Mouse (Mus musculus) thymus, postnatal 36 days (tissue): ENCODE measurements around the gene Plekha5.

Experiments used
- DNase-seq, 2 experiments: peaks; one replicate each; pipeline ENCODE4 v3.0.0; 2022; ENCODE audit warnings: mixed read lengths in 2 of 2

The Plekha5 gene

GRCm38 (mm10) chr6:140423846-140424200 lies at the start of gene Plekha5:
Plekha5 (plus strand) TSS chr6:140424054.
- peak; percentile 68 to 71 for DNase-seq

GRCm38 (mm10) chr6:140375671-140376070 lies 48.2 kb upstream of the Plekha5 start:
- no peak for DNase-seq

DNA sequence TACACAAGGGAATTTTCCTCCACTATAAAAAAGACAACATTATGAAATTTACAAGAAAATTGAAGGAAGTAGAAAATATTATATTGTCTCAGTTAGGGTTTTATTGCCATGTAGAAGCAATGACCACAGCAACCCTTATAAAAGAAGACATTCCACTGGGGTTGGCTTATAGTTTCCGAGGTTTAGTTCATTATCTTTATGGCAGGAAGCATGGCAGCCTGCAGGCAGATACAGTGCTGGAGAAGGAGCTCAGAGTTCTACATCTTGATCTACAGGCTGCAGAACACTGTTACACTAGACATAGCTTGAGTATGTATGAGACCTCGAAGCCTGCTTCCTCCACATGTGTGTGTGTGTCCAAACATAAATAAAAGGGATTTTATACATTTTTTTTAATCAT lies 43.3 kb upstream of the Plekha5 start:
- DNase-seq, result no peak

GRCm38 (mm10) chr6:140381162-140381561 lies 42.7 kb upstream of the Plekha5 start:
- no peak for DNase-seq

DNA sequence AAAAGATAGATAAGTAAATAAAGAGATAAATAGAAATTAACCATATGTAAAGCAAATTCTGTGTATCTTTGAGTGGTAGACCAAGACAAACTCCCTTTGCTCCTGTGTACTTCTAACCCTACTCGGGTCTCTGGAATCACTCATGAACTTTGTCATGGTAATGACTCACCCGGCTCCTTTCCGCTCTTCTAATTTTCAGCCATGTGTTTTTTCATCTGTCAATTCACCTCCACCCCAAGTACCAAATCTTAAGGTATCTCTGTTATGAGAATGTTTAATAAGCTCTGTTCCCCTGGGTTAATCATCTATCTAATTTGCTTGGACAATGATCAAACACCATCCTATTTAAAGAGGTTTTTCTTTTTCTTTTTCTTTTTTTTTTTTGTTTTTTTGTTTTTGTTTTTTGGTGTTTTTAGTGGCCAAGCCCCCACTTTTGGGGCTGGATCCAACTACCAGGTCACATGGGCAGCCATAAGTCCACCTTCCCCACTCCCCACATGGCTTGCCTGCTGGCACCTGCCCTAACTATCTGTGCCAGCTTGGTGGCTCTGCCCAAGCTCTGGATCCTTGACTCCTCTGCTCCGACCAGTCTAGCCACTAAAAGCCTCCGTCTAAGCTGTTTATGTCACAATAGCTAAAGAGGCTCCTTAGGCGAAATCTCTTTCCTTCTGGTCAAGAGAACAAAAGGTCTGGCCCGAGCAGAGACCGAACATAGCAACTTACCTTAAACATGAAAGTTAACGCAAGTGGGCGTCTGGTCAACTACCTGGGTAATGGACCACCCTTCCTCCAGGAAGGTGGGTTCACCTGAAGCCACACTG lies 40.1 kb upstream of the Plekha5 start:
- DNase-seq, result no peak

DNA sequence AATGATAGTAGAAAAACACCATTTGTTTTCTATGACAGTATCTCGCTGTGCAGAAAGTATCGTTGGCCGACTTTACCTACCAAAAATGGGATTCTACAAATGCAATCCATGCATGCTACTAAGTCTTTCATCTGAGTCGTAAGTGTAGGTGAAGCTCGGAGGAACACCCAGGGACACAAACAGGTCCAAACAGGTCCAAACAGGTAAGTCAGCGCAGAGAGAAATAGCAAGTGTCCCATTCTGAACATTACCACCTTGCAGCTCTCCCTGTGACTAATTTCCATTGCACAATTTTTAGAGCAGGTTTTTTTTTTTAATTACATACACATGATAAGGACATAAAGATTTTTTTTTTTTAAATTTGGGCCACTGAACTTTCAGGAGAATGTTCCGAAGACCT lies 27.2 kb upstream of the Plekha5 start:
- DNase-seq, result no peak

DNA sequence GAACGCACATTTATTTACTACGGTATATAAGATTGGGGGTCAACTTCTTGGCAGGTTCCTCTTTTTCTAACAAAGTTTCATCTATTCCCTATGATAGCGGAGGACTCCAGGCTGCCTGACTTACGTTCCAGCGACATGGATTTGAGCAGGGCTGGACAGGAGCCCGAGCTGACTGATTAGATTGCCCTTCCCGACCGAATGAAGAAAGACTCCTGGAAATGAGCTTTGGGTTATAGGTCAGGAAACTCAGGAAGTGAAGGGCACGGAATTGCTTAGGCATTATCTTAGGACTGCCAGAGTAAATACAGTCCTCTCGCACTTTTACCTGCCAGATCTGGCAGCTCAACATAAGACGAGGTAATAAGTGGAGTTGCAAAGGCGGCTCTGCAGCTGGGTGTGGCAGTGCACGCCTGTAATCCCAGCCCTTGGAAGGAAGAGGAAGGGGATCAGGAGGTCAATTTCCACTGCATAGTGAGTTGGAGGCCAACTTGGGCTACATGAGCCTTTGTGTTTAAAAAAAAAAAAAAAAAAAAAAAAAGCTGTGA lies 21.0 kb upstream of the Plekha5 start:
- DNase-seq, result no peak

DNA sequence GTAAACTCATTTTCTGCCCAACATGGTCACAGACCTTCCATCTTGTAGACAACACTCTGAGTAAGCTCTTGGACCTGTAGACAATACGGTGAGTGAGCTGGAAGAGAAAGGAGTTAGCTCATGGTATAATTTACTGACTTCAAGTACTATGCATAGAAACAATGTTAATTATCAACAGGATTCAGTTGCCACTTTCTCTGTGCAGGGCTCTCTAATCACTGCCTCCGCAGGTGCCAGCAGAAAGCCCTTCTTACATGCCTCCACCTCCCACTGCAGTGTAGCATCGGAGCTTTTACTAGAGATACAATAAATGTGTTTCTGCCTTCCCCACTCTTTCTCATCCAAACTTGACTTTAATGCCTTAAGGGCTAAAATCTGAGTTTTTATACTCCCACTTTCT lies 11.9 kb upstream of the Plekha5 start:
- no peak for DNase-seq

DNA sequence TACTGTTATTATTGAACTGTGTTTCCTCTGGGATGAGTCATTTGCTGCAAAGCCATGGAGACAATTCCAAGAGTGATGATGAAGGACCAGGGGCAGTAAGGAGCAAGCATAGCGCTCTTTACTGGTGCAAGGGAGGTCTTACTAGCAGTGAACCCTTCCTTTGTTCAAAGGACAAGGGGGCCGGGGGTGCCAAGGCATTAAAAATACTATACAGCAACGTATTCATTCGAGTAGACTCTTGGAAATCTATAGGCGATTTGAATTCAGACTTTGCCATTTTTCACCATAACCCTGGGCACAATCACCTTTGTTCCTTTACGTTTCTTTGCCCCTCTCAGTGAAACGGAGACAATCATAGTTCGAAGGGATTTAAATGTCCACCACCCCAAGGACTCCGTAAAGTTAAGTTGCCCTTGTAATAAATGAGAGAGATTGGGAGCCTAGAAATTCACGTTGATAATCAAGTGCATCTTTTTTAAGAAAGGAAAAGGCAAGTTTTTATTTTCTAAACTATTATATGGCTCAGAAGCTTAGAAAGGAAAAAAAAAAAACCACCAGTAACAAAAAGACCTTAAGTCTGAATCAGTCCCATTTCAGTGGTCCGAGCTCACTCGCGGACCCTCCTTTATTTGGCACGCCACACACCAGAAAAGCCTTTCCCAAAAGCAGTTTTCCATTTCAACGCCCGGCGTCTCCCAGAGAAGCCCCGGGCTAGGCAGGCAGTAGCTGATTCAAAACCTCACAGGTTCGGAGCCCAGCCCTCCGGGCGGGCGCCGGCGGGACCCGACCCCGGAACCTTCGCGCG lies 611 bp upstream of the Plekha5 start:
- DNase-seq, result no peak

- peak; percentile 58 to 64 for DNase-seq
Observed at GRCm38 (mm10) chr6:140424201-140424990, 542 bp downstream of the Plekha5 start.

- DNase-seq, result peak; percentile 29 to 42
Observed at GRCm38 (mm10) chr6:140424991-140425361, 1.1 kb downstream of the Plekha5 start.

DNA sequence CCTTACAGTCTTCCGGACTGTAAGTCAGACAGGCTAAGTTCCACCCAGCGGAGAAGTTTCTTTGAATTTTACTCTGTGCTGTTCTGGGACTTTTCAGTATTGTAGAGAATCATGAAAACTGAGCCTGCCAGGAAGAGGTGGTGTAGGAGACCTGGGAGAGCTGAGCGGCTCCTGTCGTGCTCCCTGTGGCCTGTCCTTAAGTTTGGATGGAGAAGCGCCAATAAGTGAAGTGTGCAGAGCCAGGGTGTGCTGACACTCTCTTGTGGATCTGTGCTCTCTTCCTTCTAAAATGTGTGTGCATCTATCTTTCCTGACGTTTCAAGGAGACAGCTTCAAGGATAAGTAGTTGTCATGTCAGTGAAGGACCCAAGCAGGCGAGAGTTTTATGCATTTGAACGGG lies 5.4 kb downstream of the Plekha5 start:
- no peak for DNase-seq

DNA sequence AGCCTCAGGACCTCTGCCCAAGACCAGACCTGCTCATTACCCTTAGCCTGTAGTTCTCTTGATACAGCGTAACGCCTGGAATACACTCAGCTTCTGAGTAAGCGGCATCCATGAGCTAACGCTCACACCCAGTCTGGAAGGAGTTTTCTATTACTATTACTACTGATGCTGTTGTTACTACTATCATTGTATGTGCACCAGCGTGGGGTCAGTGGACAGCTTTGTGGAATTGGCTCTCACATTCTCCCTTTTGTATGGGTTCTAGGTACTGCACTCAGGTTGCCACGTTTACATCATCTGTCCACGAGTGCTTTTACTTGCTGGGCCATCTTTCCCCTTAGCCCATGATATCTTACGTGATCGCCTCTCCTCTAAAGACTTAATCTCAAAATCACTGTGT lies 8.5 kb downstream of the Plekha5 start:
- DNase-seq, result no peak

DNA sequence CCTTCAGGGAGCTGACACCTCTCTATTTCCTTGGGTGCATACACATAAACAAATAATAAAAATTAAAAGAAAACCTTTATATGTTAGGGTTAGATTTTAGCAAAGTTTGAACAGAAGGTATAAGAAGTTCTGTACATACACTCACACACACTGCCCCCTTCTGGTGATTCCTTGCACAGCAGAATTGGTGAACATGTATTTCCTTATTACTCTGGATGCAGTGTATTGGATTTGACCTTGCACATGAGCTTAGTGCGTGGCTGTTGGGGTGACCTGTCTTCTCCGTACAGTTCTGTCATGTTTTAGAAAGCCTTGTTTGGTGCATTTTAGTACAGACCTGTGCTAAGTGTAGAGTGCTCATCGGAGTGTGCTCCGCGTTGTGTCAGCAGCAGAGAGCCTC lies 19.5 kb downstream of the Plekha5 start:
- peak; percentile 13 to 38 for DNase-seq

DNA sequence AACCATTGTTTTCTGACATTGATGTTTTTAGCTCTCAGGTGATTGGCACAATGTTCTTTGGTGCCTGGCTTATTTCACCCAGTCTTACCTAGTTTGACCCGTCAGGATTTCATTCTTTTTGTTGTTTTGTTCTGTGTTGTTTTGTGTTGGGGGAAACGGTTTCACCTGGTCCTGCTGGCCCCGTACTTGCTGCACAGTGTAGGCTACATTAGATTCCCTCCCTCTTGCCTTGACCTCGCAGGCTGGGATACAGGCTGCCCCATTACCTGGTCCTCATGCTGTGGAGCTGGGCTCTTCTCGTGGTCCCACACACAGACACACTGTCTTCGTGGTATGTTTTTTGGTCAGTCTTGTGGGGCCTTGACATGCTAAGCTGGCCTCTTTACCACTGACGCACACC lies 20.3 kb downstream of the Plekha5 start:
- no peak for DNase-seq

DNA sequence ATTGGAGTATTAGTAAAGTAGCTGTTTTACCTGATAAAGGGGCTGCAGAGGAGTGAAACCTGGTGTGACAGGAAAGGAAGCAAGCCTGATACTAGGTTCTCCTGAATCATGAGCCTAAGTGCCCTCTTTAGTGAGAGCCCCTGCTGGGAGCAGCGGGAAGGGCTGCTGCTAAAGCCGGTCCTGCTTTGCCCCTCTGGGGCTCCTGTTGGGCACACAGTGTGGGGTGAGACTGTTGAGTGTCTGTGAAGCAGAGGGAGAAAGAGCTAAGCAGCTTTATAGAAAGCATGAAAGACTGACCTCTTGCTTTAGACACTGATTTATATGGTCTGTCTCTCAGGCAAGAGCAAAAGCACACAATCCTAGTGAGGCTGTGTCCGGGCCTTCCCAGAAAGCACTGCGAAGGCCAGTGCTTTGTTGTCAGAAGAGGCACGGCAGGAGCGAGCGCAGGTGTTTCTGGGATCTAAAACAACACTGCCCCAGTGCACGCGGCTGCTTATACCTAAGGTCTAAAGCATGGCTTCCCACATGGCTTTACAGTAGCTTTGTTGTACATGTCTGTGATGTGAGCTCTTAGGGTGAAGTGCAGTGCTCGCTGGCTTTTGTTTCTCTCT lies 21.1 kb downstream of the Plekha5 start:
- no peak for DNase-seq

- no peak for DNase-seq
Observed at GRCm38 (mm10) chr6:140448010-140448739, 24.3 kb downstream of the Plekha5 start.

GRCm38 (mm10) chr6:140450693-140451092 lies 26.8 kb downstream of the Plekha5 start:
- DNase-seq, result no peak

DNA sequence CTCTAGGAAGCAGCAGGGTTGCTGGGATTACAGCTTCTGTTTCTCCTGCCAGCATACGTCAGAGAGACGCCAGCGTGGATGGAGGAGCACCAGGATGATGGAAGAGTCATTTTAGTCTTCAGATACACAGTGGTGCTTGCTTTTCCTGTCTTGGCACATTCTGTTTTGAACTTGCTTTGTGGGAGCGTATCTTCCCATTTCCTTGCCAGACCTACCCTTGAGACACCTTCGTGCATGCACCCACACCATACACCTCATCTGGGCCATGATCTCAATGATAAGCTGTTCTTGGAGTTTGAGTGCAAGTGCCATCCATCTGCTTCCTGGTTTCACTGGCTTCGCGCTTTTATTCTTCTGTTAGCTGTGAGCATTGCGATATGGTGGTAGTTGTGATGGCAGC lies 28.9 kb downstream of the Plekha5 start:
- DNase-seq, result no peak

DNA sequence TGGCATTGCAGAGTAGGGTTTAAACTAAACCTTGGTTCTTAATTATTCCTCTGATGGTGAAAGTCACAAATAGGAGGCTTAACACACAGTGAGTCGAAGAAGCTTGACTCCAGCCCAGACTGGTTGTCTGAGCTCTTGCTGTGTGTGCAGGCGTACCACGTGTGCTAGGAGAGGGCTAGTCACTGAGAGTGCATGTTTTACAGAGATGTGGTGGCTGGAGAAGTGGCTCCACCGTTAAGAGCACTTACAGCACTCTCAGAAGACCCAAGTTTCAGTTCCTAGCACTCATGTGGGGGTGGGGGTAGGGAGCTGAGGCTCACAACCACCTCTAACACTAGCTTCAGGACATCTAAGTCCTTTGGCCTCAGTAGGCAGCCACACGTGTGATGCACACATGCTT lies 29.6 kb downstream of the Plekha5 start:
- DNase-seq, result no peak

GRCm38 (mm10) chr6:140454388-140454787 lies 30.5 kb downstream of the Plekha5 start:
- no peak for DNase-seq

DNA sequence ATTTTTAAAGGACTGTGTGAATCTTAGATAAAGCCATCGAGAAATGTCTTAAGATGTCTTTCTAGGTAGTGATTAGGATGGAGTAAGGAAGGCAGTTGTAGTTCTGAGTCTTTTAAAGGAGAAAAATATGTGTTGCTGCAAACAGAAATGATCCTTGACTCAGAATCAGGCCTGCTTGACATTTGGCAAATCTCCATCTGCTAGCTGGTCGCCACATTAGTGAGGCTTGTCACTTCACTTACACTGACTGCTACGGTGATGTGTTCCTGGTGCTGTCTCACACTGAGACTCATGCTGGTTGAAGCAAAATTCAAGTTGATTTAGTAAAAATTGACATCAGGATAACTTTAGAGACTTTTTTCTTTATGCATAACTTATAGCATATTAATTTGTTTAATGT lies 32.0 kb downstream of the Plekha5 start:
- no peak for DNase-seq
